Mouse (Mus musculus): ENCODE results near the gene Cluh. TPM values are rescaled to one million over a fixed set of nuclear protein-coding genes. Genes with fewer than 3 reads are reported as not detected.

Cluh gene
- 39.7 and 43.1 TPM in 2 replicates for polyA plus RNA-seq (2014; fragmentation: Nextera tagmentation; extraction: Ambion mirVana)

DNA sequence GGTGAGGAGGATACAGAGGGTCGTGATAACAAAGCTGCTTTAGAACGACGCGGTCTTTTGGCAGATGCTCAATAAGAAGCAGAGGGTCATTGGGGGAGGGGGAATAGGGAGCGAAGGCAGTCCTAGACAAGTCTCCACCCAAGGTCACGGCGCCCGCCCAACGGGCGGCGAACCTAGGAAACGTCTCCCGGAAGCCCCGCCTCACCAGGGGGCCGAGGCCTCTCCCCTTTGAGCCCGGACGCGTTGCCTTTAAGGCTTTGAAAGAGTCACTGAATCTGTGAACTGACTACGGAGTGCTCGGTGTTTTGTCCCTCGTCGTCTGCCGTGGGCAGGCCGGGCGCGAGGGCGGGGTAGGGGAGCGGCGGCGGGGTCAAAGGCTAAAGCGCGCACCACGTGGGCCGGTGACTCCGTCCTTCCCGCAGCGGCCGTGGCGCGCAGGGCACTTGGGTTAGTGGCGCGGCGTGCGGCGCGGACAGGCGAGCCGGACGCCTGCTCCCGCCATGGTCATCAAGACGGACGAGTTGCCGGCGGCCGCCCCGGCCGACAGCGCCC lies at the start of gene Cluh:
TSS of gene Cluh (plus strand) at position 401 of the 552 bp plus-strand sequence.
- peaks cover 4% of the 10 kb centered on the region; the same call in 1 of the 2 replicates for H3K36me3 ChIP-seq (ENCODE audit: control insufficient read depth, insufficient read depth, low read length)
- peak within 1 kb of the TSS; percentile 79 for H3K4me2 ChIP-seq (ENCODE audit: low read length)
- no peaks in the 10 kb centered on the region for H3K9me3 ChIP-seq (ENCODE audit: control insufficient read depth, low read length)
- peak within 1 kb of the TSS; percentile 98 for H3K9ac ChIP-seq (ENCODE audit: low read length)
- H3K27ac ChIP-seq (replicated peaks in 1 of 2; ENCODE audit: control insufficient read depth in 1 of 2, insufficient read depth in 1 of 2, low read depth in 2 of 2, low read length in 2 of 2): peak within 1 kb of the TSS; percentile 85 to 91
- no peaks in the 10 kb centered on the region for H3K27me3 ChIP-seq (ENCODE audit: control insufficient read depth, insufficient read depth, low read length)
- under 1% methylated on average over 57 of the region's 58 CpGs for WGBS
- peak; percentile 86 for ATAC-seq (ENCODE audit: insufficient number of reproducible peaks, insufficient read depth, low FRiP score, low read depth)
- H3K4me1 ChIP-seq (ENCODE audit: control insufficient read depth in 2 of 2, insufficient read depth in 2 of 2, low read length in 2 of 2): peaks cover 26 to 39% of the 10 kb centered on the region in 2 experiments
- peak within 1 kb of the TSS; percentile 75 to 96 for H3K4me3 ChIP-seq (ENCODE audit: control insufficient read depth in 1 of 2, insufficient read depth in 1 of 2, low read depth in 1 of 2, low read length in 2 of 2)

DNA sequence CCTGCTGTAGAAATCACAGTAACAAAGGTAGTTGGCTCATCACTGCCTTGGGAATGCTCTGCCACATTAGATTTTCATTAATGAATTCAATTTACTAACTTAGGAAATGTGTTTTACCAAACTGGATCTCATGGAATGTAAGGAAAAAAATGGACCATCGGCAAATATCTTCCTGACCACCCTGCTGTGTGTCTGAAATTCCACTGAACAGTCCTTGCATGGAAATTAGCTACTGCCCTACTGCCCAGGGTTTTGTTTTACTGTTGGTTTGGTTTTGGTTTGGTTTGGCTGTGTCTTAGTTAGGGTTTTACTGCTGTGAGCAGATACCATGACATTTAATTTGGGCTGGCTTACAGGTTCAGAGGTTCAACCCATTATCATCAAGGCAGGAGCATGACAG lies 47.0 kb upstream of the Cluh start:
- Histone ChIP-seq H3K27me3 (ENCODE audit: control insufficient read depth, insufficient read depth, low read length) (no peaks in the 10 kb centered on the region), H3K9me3 (ENCODE audit: control insufficient read depth, low read length) (peaks cover 6% of the 10 kb centered on the region), H3K4me3 (ENCODE audit: control insufficient read depth in 1 of 2, insufficient read depth in 1 of 2, low read depth in 1 of 2, low read length in 2 of 2) (no peak overlapping the region), H3K27ac (replicated peaks in 1 of 2; ENCODE audit: control insufficient read depth in 1 of 2, insufficient read depth in 1 of 2, low read depth in 2 of 2, low read length in 2 of 2) (no peak overlapping the region), H3K9ac (ENCODE audit: low read length) (no peak overlapping the region), H3K36me3 (ENCODE audit: control insufficient read depth, insufficient read depth, low read length) (no peaks in the 10 kb centered on the region), H3K4me2 (ENCODE audit: low read length) (no peak overlapping the region), H3K4me1 (ENCODE audit: control insufficient read depth in 2 of 2, insufficient read depth in 2 of 2, low read length in 2 of 2) (no peaks in the 10 kb centered on the region)
- no peak for ATAC-seq (ENCODE audit: insufficient number of reproducible peaks, insufficient read depth, low FRiP score, low read depth)
- 89% methylated on average over 1 of the region's 1 CpGs for WGBS

DNA sequence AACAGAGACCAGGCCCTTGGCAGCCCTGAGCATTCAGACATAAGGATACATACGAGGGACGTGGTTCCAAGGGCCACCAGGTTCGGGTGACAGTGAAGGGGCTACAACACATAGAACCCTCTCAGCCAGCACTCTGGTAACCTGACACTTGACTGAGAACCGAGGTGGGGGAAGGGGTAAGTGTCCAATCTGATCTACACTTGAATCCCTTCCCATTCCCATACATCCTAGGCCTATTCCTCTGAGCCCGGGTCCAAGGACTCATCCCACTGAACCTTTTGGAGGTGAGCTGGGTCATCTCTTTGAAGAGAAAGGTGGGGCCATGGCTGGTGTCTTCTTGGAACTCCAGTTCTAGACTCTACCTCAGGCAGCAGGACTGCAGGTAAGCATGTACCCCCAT lies 39.2 kb upstream of the Cluh start:
- Histone ChIP-seq H3K27ac (replicated peaks in 1 of 2; ENCODE audit: control insufficient read depth in 1 of 2, insufficient read depth in 1 of 2, low read depth in 2 of 2, low read length in 2 of 2) (no peak overlapping the region), H3K36me3 (ENCODE audit: control insufficient read depth, insufficient read depth, low read length) (no peaks in the 10 kb centered on the region), H3K9ac (ENCODE audit: low read length) (no peak overlapping the region), H3K4me3 (ENCODE audit: control insufficient read depth in 1 of 2, insufficient read depth in 1 of 2, low read depth in 1 of 2, low read length in 2 of 2) (peak overlapping the region in 1 of 2 experiments; percentile 44; a peak in 2 of 4 replicates), H3K4me2 (ENCODE audit: low read length) (peak overlapping the region; percentile 86), H3K4me1 (ENCODE audit: control insufficient read depth in 2 of 2, insufficient read depth in 2 of 2, low read length in 2 of 2) (peaks cover 2 to 12% of the 10 kb centered on the region in 2 experiments; a peak in 2 of 4 replicates), H3K27me3 (ENCODE audit: control insufficient read depth, insufficient read depth, low read length) (peaks cover 46% of the 10 kb centered on the region), H3K9me3 (ENCODE audit: control insufficient read depth, low read length) (no peaks in the 10 kb centered on the region)
- no peak for ATAC-seq (ENCODE audit: insufficient number of reproducible peaks, insufficient read depth, low FRiP score, low read depth)
- 23% methylated on average over 5 of the region's 5 CpGs for WGBS

DNA sequence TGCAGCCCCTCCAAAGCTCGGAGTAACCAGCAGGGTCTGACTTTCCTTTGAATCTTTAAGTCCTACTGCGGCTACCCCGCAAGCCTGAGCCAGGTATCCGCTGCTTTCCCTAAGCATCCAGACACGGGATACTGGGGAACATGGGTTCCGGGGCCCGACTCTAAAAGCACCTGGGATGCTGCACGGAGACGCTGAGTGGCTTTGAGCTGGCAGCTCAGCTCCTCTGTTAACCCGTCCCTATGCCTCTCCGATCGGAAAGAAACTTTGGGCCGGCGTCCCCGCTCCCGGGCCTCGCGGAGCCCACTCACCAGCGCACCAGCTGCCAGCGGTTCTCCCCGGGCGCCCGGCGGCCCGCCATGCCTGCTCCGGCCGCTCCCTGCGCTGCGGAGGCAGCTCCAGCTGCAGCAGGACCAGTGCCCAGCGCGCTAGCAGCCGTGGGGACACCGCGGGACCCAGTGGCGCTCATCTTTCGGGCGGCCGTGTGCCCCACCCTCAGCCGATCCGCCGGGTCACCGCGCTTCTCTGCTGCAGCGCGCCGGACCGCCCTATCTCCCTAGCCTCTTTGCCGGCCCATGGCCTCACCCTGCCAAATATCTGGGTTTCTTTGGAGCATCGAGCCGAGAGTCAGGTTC lies 38.6 kb upstream of the Cluh start, which contains the start of gene Rap1gap2:
TSS of gene Rap1gap2 (minus strand) at position 371 of the 632 bp plus-strand sequence.
- peak within 1 kb of the TSS; percentile 86 for H3K4me2 ChIP-seq (ENCODE audit: low read length)
- under 1% methylated on average over 50 of the region's 50 CpGs for WGBS
- peaks cover 47% of the 10 kb centered on the region for H3K27me3 ChIP-seq (ENCODE audit: control insufficient read depth, insufficient read depth, low read length)
- peak within 1 kb of the TSS; percentile 55 for H3K9ac ChIP-seq (ENCODE audit: low read length)
- H3K9me3 ChIP-seq (ENCODE audit: control insufficient read depth, low read length): no peaks in the 10 kb centered on the region
- no peak for ATAC-seq (ENCODE audit: insufficient number of reproducible peaks, insufficient read depth, low FRiP score, low read depth)
- peak within 1 kb of the TSS; percentile 39 to 44 for H3K4me3 ChIP-seq (ENCODE audit: control insufficient read depth in 1 of 2, insufficient read depth in 1 of 2, low read depth in 1 of 2, low read length in 2 of 2)
- H3K27ac ChIP-seq (replicated peaks in 1 of 2; ENCODE audit: control insufficient read depth in 1 of 2, insufficient read depth in 1 of 2, low read depth in 2 of 2, low read length in 2 of 2): no peak within 1 kb of the TSS
- H3K36me3 ChIP-seq (ENCODE audit: control insufficient read depth, insufficient read depth, low read length): no peaks in the 10 kb centered on the region
- peaks cover 2 to 12% of the 10 kb centered on the region in 2 experiments; a peak in 2 of 4 replicates for H3K4me1 ChIP-seq (ENCODE audit: control insufficient read depth in 2 of 2, insufficient read depth in 2 of 2, low read length in 2 of 2)

DNA sequence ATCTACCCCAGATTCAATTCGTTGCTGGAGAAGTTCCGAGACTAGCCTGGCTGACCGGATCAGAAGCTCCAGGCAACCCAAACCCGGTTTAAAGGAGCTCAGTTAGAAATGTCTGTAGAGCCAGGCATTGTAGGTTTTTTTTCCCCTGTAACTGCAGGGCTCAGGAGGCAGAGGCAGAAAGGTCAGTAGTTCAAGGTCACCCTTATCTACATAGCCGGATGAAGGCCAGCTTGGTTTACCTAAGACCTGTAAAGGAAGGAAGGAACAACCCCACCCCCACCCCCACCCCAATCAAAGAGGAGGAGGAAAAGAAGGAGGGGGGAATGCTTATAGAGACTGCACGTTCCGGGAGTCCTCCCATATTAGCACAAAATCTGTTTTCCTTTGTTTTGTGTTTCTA lies 37.9 kb upstream of the Cluh start:
- Histone ChIP-seq H3K9me3 (ENCODE audit: control insufficient read depth, low read length) (no peaks in the 10 kb centered on the region), H3K36me3 (ENCODE audit: control insufficient read depth, insufficient read depth, low read length) (no peaks in the 10 kb centered on the region), H3K27ac (replicated peaks in 1 of 2; ENCODE audit: control insufficient read depth in 1 of 2, insufficient read depth in 1 of 2, low read depth in 2 of 2, low read length in 2 of 2) (no peak overlapping the region), H3K4me1 (ENCODE audit: control insufficient read depth in 2 of 2, insufficient read depth in 2 of 2, low read length in 2 of 2) (peaks cover 2 to 12% of the 10 kb centered on the region in 2 experiments; a peak in 2 of 4 replicates), H3K27me3 (ENCODE audit: control insufficient read depth, insufficient read depth, low read length) (peaks cover 53% of the 10 kb centered on the region), H3K9ac (ENCODE audit: low read length) (no peak overlapping the region), H3K4me3 (ENCODE audit: control insufficient read depth in 1 of 2, insufficient read depth in 1 of 2, low read depth in 1 of 2, low read length in 2 of 2) (peak overlapping the region in 1 of 2 experiments; percentile 44; a peak in 2 of 4 replicates), H3K4me2 (ENCODE audit: low read length) (peak overlapping the region; percentile 86)
- ATAC-seq (ENCODE audit: insufficient number of reproducible peaks, insufficient read depth, low FRiP score, low read depth): no peak
- WGBS: 10% methylated on average over 7 of the region's 7 CpGs

DNA sequence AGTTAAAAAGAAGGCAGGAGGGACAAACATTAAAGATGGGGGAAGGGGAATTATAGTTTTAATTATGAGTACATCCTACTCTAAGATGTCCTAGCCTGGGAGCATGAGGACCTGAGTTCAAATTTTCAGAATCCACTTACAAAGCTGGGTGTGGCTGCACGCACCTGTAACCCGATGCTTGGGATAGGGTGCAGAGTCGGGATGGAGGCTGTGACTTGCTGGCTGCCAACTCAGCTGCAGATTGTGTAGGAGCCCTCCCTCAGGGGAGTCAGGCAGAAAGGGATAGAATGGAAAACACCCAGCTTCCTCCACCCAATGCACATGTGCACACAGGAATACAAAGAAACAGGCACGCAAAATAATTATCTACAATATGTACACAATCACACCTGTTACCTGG lies 35.9 kb upstream of the Cluh start:
- H3K9ac ChIP-seq (ENCODE audit: low read length): no peak overlapping the region
- no peak overlapping the region for H3K4me2 ChIP-seq (ENCODE audit: low read length)
- peaks cover 2 to 12% of the 10 kb centered on the region in 2 experiments; a peak in 2 of 4 replicates for H3K4me1 ChIP-seq (ENCODE audit: control insufficient read depth in 2 of 2, insufficient read depth in 2 of 2, low read length in 2 of 2)
- no peak overlapping the region for H3K4me3 ChIP-seq (ENCODE audit: control insufficient read depth in 1 of 2, insufficient read depth in 1 of 2, low read depth in 1 of 2, low read length in 2 of 2)
- H3K27ac ChIP-seq (replicated peaks in 1 of 2; ENCODE audit: control insufficient read depth in 1 of 2, insufficient read depth in 1 of 2, low read depth in 2 of 2, low read length in 2 of 2): no peak overlapping the region
- H3K27me3 ChIP-seq (ENCODE audit: control insufficient read depth, insufficient read depth, low read length): peaks cover 58% of the 10 kb centered on the region
- 62% methylated on average over 4 of the region's 4 CpGs for WGBS
- no peak for ATAC-seq (ENCODE audit: insufficient number of reproducible peaks, insufficient read depth, low FRiP score, low read depth)
- H3K36me3 ChIP-seq (ENCODE audit: control insufficient read depth, insufficient read depth, low read length): no peaks in the 10 kb centered on the region
- no peaks in the 10 kb centered on the region for H3K9me3 ChIP-seq (ENCODE audit: control insufficient read depth, low read length)

DNA sequence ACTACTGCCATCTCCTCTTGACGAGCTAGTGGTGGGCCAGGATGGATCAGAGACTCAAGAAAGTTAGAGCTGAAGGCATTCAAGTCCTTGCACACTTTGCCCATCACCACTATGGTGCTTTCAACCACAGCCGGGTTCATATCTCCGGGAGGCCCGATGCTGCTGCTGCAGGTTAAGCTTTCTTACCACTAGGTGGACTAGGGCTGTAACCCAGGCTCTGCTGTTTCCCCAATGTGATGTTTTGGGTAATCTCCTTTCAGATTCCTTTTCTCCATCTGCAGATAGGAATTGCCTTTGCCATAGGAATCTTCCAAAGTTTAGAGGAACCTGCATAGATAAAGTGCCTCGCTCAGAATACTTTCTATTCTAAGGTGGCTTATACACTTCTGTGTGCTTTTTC lies 33.7 kb upstream of the Cluh start:
- Histone ChIP-seq H3K36me3 (ENCODE audit: control insufficient read depth, insufficient read depth, low read length) (no peaks in the 10 kb centered on the region), H3K9me3 (ENCODE audit: control insufficient read depth, low read length) (no peaks in the 10 kb centered on the region), H3K4me1 (ENCODE audit: control insufficient read depth in 2 of 2, insufficient read depth in 2 of 2, low read length in 2 of 2) (peaks cover 2 to 14% of the 10 kb centered on the region in 2 experiments; a peak in 2 of 4 replicates), H3K4me3 (ENCODE audit: control insufficient read depth in 1 of 2, insufficient read depth in 1 of 2, low read depth in 1 of 2, low read length in 2 of 2) (no peak overlapping the region), H3K27me3 (ENCODE audit: control insufficient read depth, insufficient read depth, low read length) (peaks cover 53% of the 10 kb centered on the region), H3K9ac (ENCODE audit: low read length) (no peak overlapping the region), H3K4me2 (ENCODE audit: low read length) (no peak overlapping the region), H3K27ac (replicated peaks in 1 of 2; ENCODE audit: control insufficient read depth in 1 of 2, insufficient read depth in 1 of 2, low read depth in 2 of 2, low read length in 2 of 2) (no peak overlapping the region)
- no peak for ATAC-seq (ENCODE audit: insufficient number of reproducible peaks, insufficient read depth, low FRiP score, low read depth)
- WGBS: 45% methylated on average over 5 of the region's 5 CpGs

Measured in heart, embryonic 14.5 days (tissue).